Mouse (Mus musculus) kidney, adult 2 months (tissue): ENCODE results near the gene Psma6. TPM values are rescaled to one million over a fixed set of nuclear protein-coding genes. Genes with fewer than 3 reads are reported as not detected.

Source experiments
- DNase-seq: peaks from one replicate; pipeline ENCODE4 v3.0.0; 2021
- H3K27ac ChIP-seq: fragments of 200-500 bp; 2 replicates; pipeline ENCODE4 v1.5.1; 2012; ENCODE audit warnings: low read depth, low read length, control low read depth, inconsistent platforms; ENCODE audit not compliant: insufficient read depth
- H3K27me3 ChIP-seq: fragments of 200-500 bp; replicated peaks from 2 replicates; pipeline ENCODE4 v1.6.1; 2012; ENCODE audit warnings: mild to moderate bottlenecking, moderate library complexity, low read length, inconsistent platforms; ENCODE audit not compliant: control insufficient read depth, insufficient read depth
- H3K36me3 ChIP-seq: fragments of 200-500 bp; 2 replicates; pipeline ENCODE4 v1.6.1; 2012; ENCODE audit warnings: mild to moderate bottlenecking, moderate library complexity, low read length, inconsistent platforms; ENCODE audit not compliant: control insufficient read depth, insufficient read depth
- H3K4me1 ChIP-seq: fragments of 200-500 bp; 2 replicates; pipeline ENCODE4 v1.6.1; 2011; ENCODE audit warnings: low read length; ENCODE audit not compliant: control insufficient read depth, insufficient read depth
- H3K4me3 ChIP-seq: fragments of 200-500 bp; 2 replicates; pipeline ENCODE4 v1.5.1; 2011; ENCODE audit warnings: mild to moderate bottlenecking, low read depth, low read length, control low read depth; ENCODE audit not compliant: insufficient read depth
- CTCF ChIP-seq: fragments of 200-500 bp; conservative IDR thresholded peaks from 2 replicates; pipeline ENCODE4 v1.5.1; 2011; ENCODE audit warnings: low read depth, mild to moderate bottlenecking, control low read depth, low read length, moderate library complexity, mixed read lengths; ENCODE audit not compliant: insufficient read depth, insufficient read length
- POLR2A ChIP-seq: fragments of 200-500 bp; IDR thresholded peaks from one replicate; pipeline ENCODE4 v1.6.1; 2011; ENCODE audit warnings: low read depth, low read length, control low read depth
- WGBS: fragments of 180-500 bp; shearing (Covaris S2); methylation state at CpG from one replicate; pipeline ENCODE4 v1.1.7; 2018; 5-methylcytosine and 5-hydroxymethylcytosine counted together
- polyA plus RNA-seq: library from polyadenylated mRNA; depleted of rRNA; stranded (reverse); fragments of >200 nt; gene quantifications from 2 replicates; pipeline ENCODE4 v1.2.3, GENCODE M21; 2012

The Psma6 gene
- polyA plus RNA-seq, 1 experiment, result 80.2 TPM

- TF ChIP-seq CTCF (no peak), POLR2A (no peak)
- no peak for DNase-seq
- H3K27me3 ChIP-seq, result no peaks in the 10 kb centered on the region
- H3K36me3 ChIP-seq, result no peaks in the 10 kb centered on the region
- no peak overlapping the region for H3K4me3 ChIP-seq
- H3K27ac ChIP-seq, result no peak overlapping the region
- WGBS, result 78% methylated on average over 5 of the region's 5 CpGs
- H3K4me1 ChIP-seq, result peaks cover 11% of the 10 kb centered on the region
Measured at GRCm38 (mm10) chr12:55440416-55440815, 56.4 kb downstream of the Psma6 start.

DNA sequence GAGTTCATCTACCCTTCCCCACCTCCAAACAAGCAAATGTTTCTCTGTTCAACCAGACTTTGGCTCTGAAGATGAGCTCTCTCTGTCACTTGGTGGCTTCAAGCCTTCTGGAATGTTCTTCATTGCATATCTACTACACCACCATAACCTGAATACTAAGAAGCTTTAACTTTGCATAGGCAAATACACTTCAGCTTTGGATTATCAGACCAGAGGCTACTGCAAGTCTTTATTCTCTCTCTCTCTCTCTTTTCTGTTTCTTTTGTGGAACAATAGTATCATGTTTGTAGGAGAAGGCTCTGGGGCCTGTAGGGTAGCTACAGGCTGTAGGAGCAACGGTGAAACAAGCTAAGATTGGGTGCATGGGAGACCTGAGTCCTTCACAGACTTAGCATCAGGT lies 58.2 kb downstream of the Psma6 start:
- no peak for DNase-seq
- 97% methylated on average over 1 of the region's 1 CpGs for WGBS
- no peak overlapping the region for H3K4me3 ChIP-seq
- no peaks in the 10 kb centered on the region for H3K27me3 ChIP-seq
- TF ChIP-seq CTCF (no peak), POLR2A (no peak)
- no peaks in the 10 kb centered on the region for H3K36me3 ChIP-seq
- peaks cover 17% of the 10 kb centered on the region for H3K4me1 ChIP-seq
- H3K27ac ChIP-seq, result no peak overlapping the region

- peak; percentile 94 for DNase-seq
- no peak overlapping the region; the same call in none of the 2 replicates for H3K27ac ChIP-seq
- TF ChIP-seq CTCF (no peak), POLR2A (no peak)
- H3K27me3 ChIP-seq, result no peaks in the 10 kb centered on the region
- H3K4me1 ChIP-seq, result peaks cover 17% of the 10 kb centered on the region
- no peaks in the 10 kb centered on the region for H3K36me3 ChIP-seq
- WGBS, result 38% methylated on average over 9 of the region's 9 CpGs
- H3K4me3 ChIP-seq, result no peak overlapping the region
Measured at GRCm38 (mm10) chr12:55442861-55443850, 59.1 kb downstream of the Psma6 start.

DNA sequence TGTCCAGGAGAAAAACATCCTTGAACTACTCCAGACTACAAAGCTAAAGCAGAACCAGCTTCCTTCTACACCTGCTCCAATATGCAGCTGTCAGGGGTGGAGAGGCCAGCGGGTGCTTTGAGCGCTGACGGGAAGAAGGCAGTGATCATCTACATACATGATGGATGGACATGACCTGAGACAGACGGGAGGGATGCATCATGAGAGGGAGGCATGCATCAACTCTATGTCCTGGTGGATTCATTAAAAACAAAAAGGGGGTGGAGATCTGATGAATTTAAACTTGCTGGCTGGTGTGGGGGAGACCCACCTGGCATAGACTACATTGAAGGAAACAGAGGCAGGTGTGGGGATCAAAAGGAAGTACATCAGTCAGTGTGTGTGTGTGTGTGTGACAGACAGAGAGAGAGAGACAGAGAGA lies 60.0 kb downstream of the Psma6 start:
- no peak for DNase-seq
- Histone ChIP-seq H3K36me3 (no peaks in the 10 kb centered on the region), H3K4me1 (peaks cover 15% of the 10 kb centered on the region), H3K27ac (no peak overlapping the region), H3K27me3 (no peaks in the 10 kb centered on the region), H3K4me3 (no peak overlapping the region)
- no peak for TF ChIP-seq POLR2A
- no peak for TF ChIP-seq CTCF
- WGBS, result 96% methylated on average over 4 of the region's 4 CpGs

GRCm38 (mm10) chr12:55445583-55445982 lies 61.6 kb downstream of the Psma6 start:
- Histone ChIP-seq H3K27me3 (no peaks in the 10 kb centered on the region), H3K36me3 (no peaks in the 10 kb centered on the region), H3K4me1 (peaks cover 19% of the 10 kb centered on the region), H3K27ac (no peak overlapping the region), H3K4me3 (no peak overlapping the region)
- TF ChIP-seq POLR2A (no peak), CTCF (no peak)
- no peak for DNase-seq
- 67% methylated on average over 4 of the region's 4 CpGs for WGBS

DNA sequence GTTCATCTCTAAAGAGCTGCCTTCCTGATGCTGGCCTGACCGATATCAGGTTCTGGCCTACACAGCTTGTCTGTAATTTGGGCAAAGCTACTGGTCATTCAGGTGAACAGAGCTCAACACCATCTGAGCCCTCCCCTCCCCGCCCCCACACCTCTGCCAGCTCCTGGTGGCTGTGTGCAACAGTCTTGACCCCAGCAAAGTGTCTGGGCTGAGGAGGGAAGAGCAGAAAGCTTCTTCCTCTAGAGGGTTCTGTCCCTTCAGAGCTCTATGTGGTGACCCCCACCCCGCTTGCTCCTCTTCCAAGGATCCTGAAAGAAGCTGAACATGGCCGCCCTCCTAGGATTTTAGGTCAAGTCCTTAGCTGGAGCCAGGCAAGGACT lies 62.3 kb downstream of the Psma6 start:
- TF ChIP-seq POLR2A (no peak), CTCF (no peak)
- peaks cover 19% of the 10 kb centered on the region for H3K4me1 ChIP-seq
- no peaks in the 10 kb centered on the region for H3K36me3 ChIP-seq
- H3K27ac ChIP-seq, result peak overlapping the region; percentile 47
- H3K4me3 ChIP-seq, result no peak overlapping the region
- H3K27me3 ChIP-seq, result no peaks in the 10 kb centered on the region
- 83% methylated on average over 4 of the region's 4 CpGs for WGBS
- no peak for DNase-seq

DNA sequence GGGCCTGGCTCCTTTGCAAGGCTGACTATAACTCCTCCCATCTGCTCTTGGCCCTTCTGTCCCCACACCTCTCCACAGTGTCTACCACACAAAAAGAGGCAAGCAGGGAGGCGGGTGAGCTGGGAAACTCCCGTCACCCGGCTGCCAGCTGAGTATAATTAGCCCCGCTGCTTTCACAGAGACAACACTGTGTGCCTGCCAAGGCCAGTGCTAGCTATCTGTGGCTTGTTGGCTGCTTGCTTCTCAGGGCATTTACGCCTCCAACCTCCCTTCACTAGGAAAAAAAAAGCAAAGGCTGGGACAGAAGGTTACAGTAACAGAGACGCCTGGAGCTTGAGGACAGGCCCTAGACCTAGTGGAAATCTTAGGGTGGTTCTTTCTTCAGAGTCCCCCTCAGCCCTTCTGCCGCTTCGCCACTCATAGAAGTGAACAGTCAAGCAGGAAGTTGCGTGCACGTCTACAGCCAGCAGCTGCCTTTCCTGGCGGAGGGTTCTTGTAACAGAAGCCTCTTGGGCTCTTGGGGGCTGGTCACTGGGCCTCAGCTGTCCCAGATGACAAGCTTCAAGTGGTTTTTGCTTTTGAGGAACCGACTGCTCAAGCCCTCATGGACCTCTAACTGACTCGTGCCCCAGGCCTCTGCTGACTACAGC lies 62.8 kb downstream of the Psma6 start:
- Histone ChIP-seq H3K27me3 (no peaks in the 10 kb centered on the region), H3K4me1 (peaks cover 19% of the 10 kb centered on the region), H3K36me3 (no peaks in the 10 kb centered on the region), H3K4me3 (no peak overlapping the region), H3K27ac (peak overlapping the region; percentile 47)
- WGBS, result 35% methylated on average over 13 of the region's 13 CpGs
- TF ChIP-seq CTCF (no peak), POLR2A (no peak)
- peak; percentile 78 for DNase-seq
